Mouse (Mus musculus) right cerebral cortex, postnatal 25 days (tissue): ENCODE results near the gene Olfr107.

ENCODE experiments used
- DNase-seq: peaks from one replicate; pipeline ENCODE4 v3.0.0; 2022

The Olfr107 gene

DNA sequence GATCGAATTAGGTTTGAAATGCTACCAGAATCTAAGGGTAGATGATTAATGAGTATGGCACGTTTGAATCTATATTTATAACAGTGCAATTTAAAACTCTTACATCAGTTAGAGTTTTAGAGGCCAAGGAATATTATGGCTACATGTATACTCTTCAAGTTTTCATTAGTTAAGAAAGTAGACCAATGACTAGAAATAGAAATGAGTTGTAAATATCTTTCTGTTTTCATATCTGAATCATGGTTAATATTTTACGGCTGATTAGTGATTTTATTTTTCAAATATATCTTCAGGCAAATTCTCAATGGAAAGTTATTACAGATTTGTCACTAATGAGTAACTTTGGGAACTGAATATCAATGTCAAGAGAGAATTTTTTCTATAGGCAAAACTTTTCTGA lies at the start of gene Olfr107:
TSS of gene Olfr107 (plus strand) at position 301 of the 400 bp plus-strand sequence.
- no peak for DNase-seq

DNA sequence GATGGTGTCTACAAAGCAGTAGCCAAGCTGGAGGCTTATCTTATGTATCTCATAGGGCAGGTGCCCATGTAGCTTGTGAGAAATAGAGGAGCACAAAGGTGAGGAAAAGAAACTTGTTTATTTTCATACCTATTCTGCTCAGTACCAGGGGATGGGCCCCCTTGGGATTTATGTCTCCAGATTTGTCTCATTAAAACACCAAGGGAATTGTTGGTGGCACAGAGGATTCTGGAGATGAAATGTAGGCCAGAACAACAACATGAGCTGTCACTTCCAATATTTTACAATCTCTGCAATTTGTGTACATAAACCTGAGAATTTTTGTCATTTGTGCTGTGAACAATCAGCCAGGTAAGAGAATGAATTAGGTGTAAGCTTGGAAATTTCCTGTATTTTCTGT lies 39.7 kb upstream of the Olfr107 start, which contains the start of gene Olfr104-ps:
TSS of gene Olfr104-ps (plus strand) at position 301 of the 400 bp plus-strand sequence.
- DNase-seq: no peak

- no peak for DNase-seq
Measured at GRCm38 (mm10) chr17:37378733-37379132, 20.3 kb upstream of the Olfr107 start, which contains the start of gene Olfr105-ps. Gene Olfr105-ps, plus strand, starts transcription at chr17:37379033.

GRCm38 (mm10) chr17:37390093-37390492 lies 8.9 kb upstream of the Olfr107 start, which contains the start of gene Olfr106-ps:
Gene Olfr106-ps, plus strand, starts transcription at chr17:37390393.
- no peak for DNase-seq

DNA sequence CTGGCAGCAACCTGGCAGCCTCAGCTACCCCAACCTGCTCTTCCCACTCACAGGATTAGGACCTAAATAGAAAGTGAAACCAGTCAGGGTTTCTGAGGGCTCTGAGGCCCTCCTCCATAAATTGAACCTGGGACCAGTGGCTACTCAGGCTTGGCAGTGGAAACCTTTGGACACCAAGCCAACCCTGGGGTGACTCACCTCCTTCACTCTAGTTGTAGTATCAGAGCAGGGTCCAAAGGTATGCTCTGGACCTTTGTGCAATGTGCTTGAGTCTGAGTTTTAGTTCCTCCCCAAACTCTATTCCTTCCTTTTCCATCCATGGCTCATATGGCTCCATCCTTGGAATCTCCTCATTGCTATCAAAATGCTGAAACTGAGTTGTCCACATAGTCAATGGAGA lies 14.4 kb downstream of the Olfr107 start:
- no peak for DNase-seq

GRCm38 (mm10) chr17:37445180-37445579 lies 46.2 kb downstream of the Olfr107 start, which contains the start of gene Olfr108:
Gene Olfr108, plus strand, starts transcription at chr17:37445480.
- DNase-seq: no peak
